8 mouse cellular contexts compared by ENCODE assay signal in the genomic region with DNA sequence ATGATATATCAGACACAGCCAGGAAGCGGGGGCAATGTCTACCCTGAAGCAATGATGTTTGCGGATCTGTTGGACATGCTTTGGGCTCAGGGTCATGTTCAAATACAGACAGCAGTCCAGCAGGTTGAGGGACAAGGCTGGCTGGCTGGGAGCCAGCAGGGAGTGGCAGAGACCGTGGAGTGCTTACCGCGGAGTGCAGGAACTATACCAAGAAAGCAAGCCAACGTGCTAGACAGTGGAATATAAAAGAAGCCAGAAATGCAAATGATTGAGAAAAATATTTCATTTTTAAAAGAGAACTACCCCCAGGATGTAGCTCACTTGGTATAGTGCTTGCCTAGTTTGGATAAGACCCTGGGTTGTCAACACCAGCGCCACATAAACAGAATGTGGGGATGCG.
A peak's percentile ranks its signal among the peaks of the same experiment; 100 is the strongest.
DNase-seq lines count a peak whose midpoint lies in the region; ATAC-seq and TF ChIP-seq lines count a peak whose summit lies in the region.

No protein-coding gene starts in this region.

- no peak overlapping the region for H3K4me3 ChIP-seq in intestine, postnatal 0 days (ENCODE audit: low read depth, low read length)
- H3K4me3 ChIP-seq in lung, embryonic 16.5 days (ENCODE audit: low read length), result no peak overlapping the region

- no peaks in the 10 kb centered on the region for H3K9me3 ChIP-seq in intestine, postnatal 0 days (ENCODE audit: control insufficient read depth)
- H3K9me3 ChIP-seq in lung, embryonic 16.5 days (ENCODE audit: control insufficient read depth, low read length), result no peaks in the 10 kb centered on the region

- no peak overlapping the region for H3K27ac ChIP-seq in intestine, postnatal 0 days (ENCODE audit: low read depth, low read length)
- H3K27ac ChIP-seq in lung, embryonic 16.5 days (ENCODE audit: low read length), result no peak overlapping the region

- no peaks in the 10 kb centered on the region for H3K27me3 ChIP-seq in intestine, postnatal 0 days (replicated peaks; ENCODE audit: control insufficient read depth, insufficient read depth, low read length)
- H3K27me3 ChIP-seq in lung, embryonic 16.5 days (ENCODE audit: control insufficient read depth, insufficient read depth, low read depth, low read length), result no peaks in the 10 kb centered on the region

- WGBS in intestine, postnatal 0 days, result 49% methylated on average over 8 of the region's 8 CpGs
- 46% methylated on average over 8 of the region's 8 CpGs for WGBS in lung, embryonic 16.5 days

- no peak overlapping the region for H3K9ac ChIP-seq in intestine, postnatal 0 days (ENCODE audit: low read depth, low read length)
- no peak overlapping the region for H3K9ac ChIP-seq in lung, embryonic 16.5 days (ENCODE audit: low read length)

- H3K4me1 ChIP-seq in intestine, postnatal 0 days (replicated peaks; ENCODE audit: control insufficient read depth, insufficient read depth, low read length), result no peaks in the 10 kb centered on the region
- peaks cover 7% of the 10 kb centered on the region; the same call in 1 of the 2 replicates for H3K4me1 ChIP-seq in lung, embryonic 16.5 days (replicated peaks; ENCODE audit: control insufficient read depth, insufficient read depth, low read length)

- H3K36me3 ChIP-seq in intestine, postnatal 0 days (ENCODE audit: control insufficient read depth, insufficient read depth), result no peaks in the 10 kb centered on the region
- H3K36me3 ChIP-seq in lung, embryonic 16.5 days (ENCODE audit: control insufficient read depth, insufficient read depth, low read length), result no peaks in the 10 kb centered on the region

- ATAC-seq in intestine, postnatal 0 days, result no peak
- ATAC-seq in lung, embryonic 16.5 days (ENCODE audit: low read depth), result peak; percentile 79

- intact Hi-C loops in heart, postnatal 25 days (cut with DNase I), result no loop called here

- DNase-seq in heart, adult 11 months, result peak; percentile 68
- DNase-seq in heart, postnatal 25 days (ENCODE audit: low spot score), result no peak
- peak; percentile 19 for DNase-seq in adrenal gland, adult 8-10 months
- no peak for DNase-seq in B cell, adult 2 months
- DNase-seq in right cerebral cortex, postnatal 25 days, result no peak
- no peak for DNase-seq in layer of hippocampus, postnatal 14 days (ENCODE audit: low spot score in 2 of 2)

- H3K4me2 ChIP-seq in intestine, postnatal 0 days (replicated peaks; ENCODE audit: low read depth), result no peak overlapping the region
- H3K4me2 ChIP-seq in lung, embryonic 16.5 days (ENCODE audit: low read depth, low read length), result no peak overlapping the region

- peak; percentile 27; the same call in 1 of the 2 replicates for TF ChIP-seq CTCF in intestine, postnatal 0 days (IDR thresholded peaks at IDR 0.05; ENCODE audit: low read depth)

Comparison
In these comparisons a context has a peak if more than half of its experiments do, and no peak if none do; other contexts are left out.
1. DNase-seq: peak in heart, adult 11 months (single experiment) and adrenal gland, adult 8-10 months (single experiment); none in heart, postnatal 25 days (single experiment), B cell, adult 2 months (0 of 2), right cerebral cortex, postnatal 25 days (single experiment) and layer of hippocampus, postnatal 14 days (0 of 2).